Mouse (Mus musculus) layer of hippocampus, adult 18-20 months (tissue): ENCODE data around the gene Ogt. TPM values are rescaled to one million over a fixed set of nuclear protein-coding genes. Genes with fewer than 3 reads are reported as not detected.

Experiments used
- DNase-seq, 2 experiments: peaks; one replicate each; pipeline ENCODE4 v3.0.0; 2022; ENCODE audit warnings: low spot score in 2 of 2
- long read RNA-seq: library from polyadenylated mRNA; stranded (forward); transcript quantifications from one replicate; pipeline ENCODE4 v2.0.0, GENCODE M21; 2021
- total RNA-seq, 2 experiments: library from RNA; stranded (reverse); gene quantifications; 2 replicates each; pipeline ENCODE4 v1.2.3; 2021

Gene Ogt
- total RNA-seq = 100 to 1,000 TPM; 195 to 213 TPM
- long read RNA-seq, full-length matches to known transcripts = 29 of 111 reads
- long read RNA-seq, partial matches to known transcripts = 62 of 111 reads
- long read RNA-seq, other reads (novel, unspliced or antisense) = 20 of 111 reads

GRCm38 (mm10) chrX:101639741-101640166 lies at the start of gene Ogt:
Gene Ogt (plus strand): TSS chrX:101640060.
- peak; percentile 75 to 95 for DNase-seq

- DNase-seq = no peak
Observed at GRCm38 (mm10) chrX:101616183-101616582, 23.7 kb upstream of the Ogt start.

- no peak for DNase-seq
Observed at GRCm38 (mm10) chrX:101617889-101618288, 22.0 kb upstream of the Ogt start.

GRCm38 (mm10) chrX:101620317-101620716 lies 19.5 kb upstream of the Ogt start:
- DNase-seq = no peak

GRCm38 (mm10) chrX:101622539-101622938 lies 17.3 kb upstream of the Ogt start:
- no peak for DNase-seq

- no peak for DNase-seq
Observed at GRCm38 (mm10) chrX:101636821-101637525, 2.9 kb upstream of the Ogt start.

- no peak for DNase-seq
Observed at GRCm38 (mm10) chrX:101638856-101639255, 1.0 kb upstream of the Ogt start.

- peak in 1 of 2 experiments; percentile 8 for DNase-seq
Observed at GRCm38 (mm10) chrX:101639306-101639705, 554 bp upstream of the Ogt start.

GRCm38 (mm10) chrX:101640194-101641160 lies 617 bp downstream of the Ogt start:
- DNase-seq = peak; percentile 9 to 25

- DNase-seq = no peak
Observed at GRCm38 (mm10) chrX:101641161-101641530, 1.3 kb downstream of the Ogt start.

- DNase-seq = peak in 1 of 2 experiments; percentile 40
Observed at GRCm38 (mm10) chrX:101642091-101642490, 2.2 kb downstream of the Ogt start.

- no peak for DNase-seq
Observed at GRCm38 (mm10) chrX:101645286-101645685, 5.4 kb downstream of the Ogt start.

GRCm38 (mm10) chrX:101646621-101647020 lies 6.8 kb downstream of the Ogt start:
- no peak for DNase-seq

- DNase-seq = no peak
Observed at GRCm38 (mm10) chrX:101695686-101696085, 55.8 kb downstream of the Ogt start.

GRCm38 (mm10) chrX:101697537-101697936 lies 57.7 kb downstream of the Ogt start:
- DNase-seq = no peak

GRCm38 (mm10) chrX:101698232-101698631 lies 58.4 kb downstream of the Ogt start:
- no peak for DNase-seq

GRCm38 (mm10) chrX:101705111-101705510 lies 65.3 kb downstream of the Ogt start:
- no peak for DNase-seq

- no peak for DNase-seq
Observed at GRCm38 (mm10) chrX:101720401-101720800, 80.5 kb downstream of the Ogt start.

GRCm38 (mm10) chrX:101730010-101730409 lies 90.2 kb downstream of the Ogt start:
- DNase-seq = no peak

- DNase-seq = no peak
Observed at GRCm38 (mm10) chrX:101732644-101733043, 92.8 kb downstream of the Ogt start.

- DNase-seq = no peak
Observed at GRCm38 (mm10) chrX:101733288-101733687, 93.4 kb downstream of the Ogt start.

GRCm38 (mm10) chrX:101733828-101734319 lies 94.0 kb downstream of the Ogt start, which contains the start of gene Cxcr3:
Gene Cxcr3 (minus strand): TSS chrX:101734269.
- no peak for DNase-seq
